Mouse (Mus musculus) CH12.LX (cell line): Measurements from ENCODE around the gene Il4i1.

Experiments used
- CTCF ChIP-seq, 2 experiments: IDR thresholded peaks in 1 of 2; conservative IDR thresholded peaks in 1 of 2; 2 replicates each; pipeline ENCODE4 v1.5.1; 2011 to 2012; ENCODE audit warnings: low read depth in 2 of 2, low read length in 2 of 2, improper control_type of control experiment in 1 of 2, inconsistent platforms in 1 of 2, mild to moderate bottlenecking in 1 of 2, moderate library complexity in 1 of 2
- NRF1 ChIP-seq: IDR thresholded peaks from 2 replicates; pipeline ENCODE4 v1.6.1; 2014; ENCODE audit warnings: low read depth, mild to moderate bottlenecking, inconsistent platforms, low read length, improper control_type of control experiment, moderate library complexity

- TF ChIP-seq CTCF (conservative IDR thresholded peaks at IDR 0.05 in 1 of 2, IDR thresholded peaks at IDR 0.05 in 1 of 2; ENCODE audit: low read depth in 2 of 2, low read length in 2 of 2) (no peak), NRF1 (no peak)
Observed at GRCm38 (mm10) chr7:44776849-44777498, 39.2 kb upstream of the Il4i1 start.
